Mouse (Mus musculus) brown adipose tissue, adult 24 weeks (tissue): Measurements from ENCODE around the gene Olfr639. TPM values are rescaled to one million over a fixed set of nuclear protein-coding genes. Genes with fewer than 3 reads are reported as not detected.
"Not testable (repeated sequence)": the region's sequence is repeated elsewhere in the genome, so short reads cannot be mapped to it uniquely, and the experiment has no call there.

Source experiments
- H3K27ac ChIP-seq: fragments of 200-500 bp; replicated peaks from 2 replicates; pipeline ENCODE4 v1.5.1; 2012; ENCODE audit warnings: low read depth, mild to moderate bottlenecking, low read length
- H3K4me1 ChIP-seq: fragments of 200-500 bp; 2 replicates; pipeline ENCODE4 v1.6.1; 2012; ENCODE audit warnings: low read length, mixed read lengths; ENCODE audit not compliant: control insufficient read depth, insufficient read depth, insufficient read length
- H3K4me3 ChIP-seq: fragments of 200-500 bp; 2 replicates; pipeline ENCODE4 v1.5.1; 2012; ENCODE audit warnings: low read depth, mild to moderate bottlenecking, low read length, moderate library complexity; ENCODE audit not compliant: insufficient read depth
- polyA plus RNA-seq: library from polyadenylated mRNA; stranded (reverse); fragments of >200 nt; gene quantifications from 2 replicates; pipeline ENCODE4 v1.2.4, GENCODE M21; 2012; ENCODE audit not compliant: missing spikeins, insufficient read depth, insufficient read length

The Olfr639 gene
- not detected in 2 replicates for polyA plus RNA-seq

- H3K4me1 ChIP-seq, result no peaks in the 10 kb centered on the region
- H3K4me3 ChIP-seq, result no peak within 1 kb of the TSS
- H3K27ac ChIP-seq, result no peak within 1 kb of the TSS
Observed at GRCm38 (mm10) chr7:104017203-104017602, at the start of gene Olfr639. Olfr639 (minus strand) TSS chr7:104017303.

- no peaks in the 10 kb centered on the region for H3K4me1 ChIP-seq
- no peak within 1 kb of the TSS for H3K27ac ChIP-seq
- no peak within 1 kb of the TSS for H3K4me3 ChIP-seq
Observed at GRCm38 (mm10) chr7:104061345-104061744, 44.2 kb upstream of the Olfr639 start, which contains the start of gene 4930516K23Rik. 4930516K23Rik (minus strand) TSS chr7:104061445.

GRCm38 (mm10) chr7:104059215-104059614, 42.1 kb upstream of the Olfr639 start:
- Histone ChIP-seq H3K4me3 (no peak overlapping the region), H3K4me1 (no peaks in the 10 kb centered on the region), H3K27ac (no peak overlapping the region)

GRCm38 (mm10) chr7:104052566-104052965, 35.5 kb upstream of the Olfr639 start, which contains the start of gene Olfr642:
Olfr642 (minus strand) TSS chr7:104052666.
- Histone ChIP-seq H3K4me3 (no peak within 1 kb of the TSS), H3K4me1 (no peaks in the 10 kb centered on the region), H3K27ac (no peak within 1 kb of the TSS)

- Histone ChIP-seq H3K27ac (no peak overlapping the region), H3K4me1 (no peaks in the 10 kb centered on the region), H3K4me3 (no peak overlapping the region)
Observed at GRCm38 (mm10) chr7:104050745-104051144, 33.6 kb upstream of the Olfr639 start.

- Histone ChIP-seq H3K4me1 (no peaks in the 10 kb centered on the region), H3K4me3 (no peak within 1 kb of the TSS), H3K27ac (no peak within 1 kb of the TSS)
Observed at GRCm38 (mm10) chr7:104035145-104035544, 18.0 kb upstream of the Olfr639 start, which contains the start of gene Olfr641. Olfr641 (plus strand) TSS chr7:104035445.

- Histone ChIP-seq H3K4me1 (no peaks in the 10 kb centered on the region), H3K27ac (no peak overlapping the region), H3K4me3 (no peak overlapping the region)
Observed at GRCm38 (mm10) chr7:104026978-104027377, 9.9 kb upstream of the Olfr639 start.

- no peak within 1 kb of the TSS for H3K4me3 ChIP-seq
- H3K4me1 ChIP-seq, result no peaks in the 10 kb centered on the region
- H3K27ac ChIP-seq, result no peak within 1 kb of the TSS
Observed at GRCm38 (mm10) chr7:104025473-104025872, 8.4 kb upstream of the Olfr639 start, which contains the start of gene Olfr640. Olfr640 (minus strand) TSS chr7:104025573.

GRCm38 (mm10) chr7:104021651-104022050, 4.5 kb upstream of the Olfr639 start:
- Histone ChIP-seq H3K4me3 (no peak overlapping the region), H3K4me1 (no peaks in the 10 kb centered on the region)

GRCm38 (mm10) chr7:104018953-104019352, 1.9 kb upstream of the Olfr639 start:
- no peak overlapping the region for H3K27ac ChIP-seq
- no peak overlapping the region for H3K4me3 ChIP-seq
- no peaks in the 10 kb centered on the region for H3K4me1 ChIP-seq

More at GRCm38 (mm10) chr7:104021651-104022050, 4.5 kb upstream of the Olfr639 start:
- no peak overlapping the region for H3K27ac ChIP-seq

- H3K4me1 ChIP-seq, result no peaks in the 10 kb centered on the region
- H3K4me3 ChIP-seq, result no peak overlapping the region
- no peak overlapping the region for H3K27ac ChIP-seq
Observed at GRCm38 (mm10) chr7:103999124-103999523, 18.0 kb downstream of the Olfr639 start.

- Histone ChIP-seq H3K4me1 (no peaks in the 10 kb centered on the region), H3K27ac (no peak within 1 kb of the TSS), H3K4me3 (no peak within 1 kb of the TSS)
Observed at GRCm38 (mm10) chr7:103998446-103998845, 18.7 kb downstream of the Olfr639 start, which contains the start of gene Olfr638. Olfr638 (plus strand) TSS chr7:103998746.

GRCm38 (mm10) chr7:103971782-103972181, 45.3 kb downstream of the Olfr639 start:
- no peaks in the 10 kb centered on the region for H3K4me1 ChIP-seq
- H3K27ac ChIP-seq, result no peak overlapping the region
- no peak overlapping the region for H3K4me3 ChIP-seq

GRCm38 (mm10) chr7:103970852-103971251, 46.3 kb downstream of the Olfr639 start, which contains the start of gene Olfr635:
Olfr635 (plus strand) TSS chr7:103971152.
- Histone ChIP-seq H3K4me3 (no peak within 1 kb of the TSS), H3K4me1 (no peaks in the 10 kb centered on the region), H3K27ac (no peak within 1 kb of the TSS)

- H3K4me1 ChIP-seq, H3K4me3 ChIP-seq, H3K27ac ChIP-seq: not testable (repeated sequence)
Observed at GRCm38 (mm10) chr7:103966873-103967272, 50.2 kb downstream of the Olfr639 start.
